Mouse (Mus musculus) layer of hippocampus, postnatal 36 days (tissue): ENCODE measurements around the gene Nob1. TPM values are rescaled to one million over a fixed set of nuclear protein-coding genes. Genes with fewer than 3 reads are reported as not detected.

ENCODE experiments used
- DNase-seq, 2 experiments: peaks; one replicate each; pipeline ENCODE4 v3.0.0; 2022
- total RNA-seq, 2 experiments: library from RNA; stranded (reverse); gene quantifications; 2 replicates each; pipeline ENCODE4 v1.2.3; 2021

The Nob1 gene
- total RNA-seq, 2 experiments from 2014 or later: 39.9 to 47.7 TPM

DNA sequence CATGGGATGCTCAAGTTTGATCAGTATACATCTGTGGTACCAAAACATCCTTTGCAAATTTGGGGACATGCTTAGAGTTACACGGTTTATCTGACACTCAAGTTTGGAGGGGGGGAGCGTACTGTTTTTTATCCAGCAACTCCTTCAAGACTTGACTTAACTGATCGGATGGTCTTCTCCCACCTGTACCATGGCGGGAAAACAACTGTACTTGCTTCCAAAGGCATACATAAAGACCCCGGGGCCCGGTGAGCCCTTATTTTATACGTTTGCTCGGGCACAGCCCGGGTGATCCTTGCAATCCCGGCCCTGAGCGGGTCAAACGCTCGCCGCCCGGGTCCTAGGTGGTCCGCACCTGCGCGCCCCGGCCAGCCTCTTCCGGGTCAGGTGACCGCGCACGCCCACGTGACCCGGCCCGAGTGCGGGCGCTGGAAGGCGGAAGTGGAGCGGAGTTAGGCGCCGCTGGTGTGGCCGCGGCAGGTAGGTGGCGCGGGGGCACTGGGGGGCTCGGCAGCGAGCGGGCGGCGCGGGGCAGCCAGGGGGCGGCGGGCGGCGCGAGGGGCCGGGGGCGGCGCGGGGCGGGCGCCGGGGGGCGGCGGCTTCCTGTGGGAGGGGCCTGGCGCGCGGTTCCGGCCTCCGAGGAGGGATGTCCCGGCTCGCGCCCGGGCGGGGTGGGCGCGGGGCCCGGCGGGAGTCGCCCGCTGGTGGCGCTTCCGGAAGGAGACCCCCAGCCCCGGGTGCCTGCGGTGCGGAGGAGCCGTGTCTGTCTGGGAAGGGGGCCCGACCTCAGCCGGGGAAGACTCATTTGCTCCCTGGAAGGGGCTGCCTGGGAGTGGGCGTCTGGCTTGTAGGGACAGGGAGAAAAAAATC is 11.3 kb upstream of the Nob1 start, which contains the start of gene Wwp2:
Gene Wwp2 (plus strand): TSS at position 404 of the 870 bp plus-strand sequence.
- peak; percentile 69 to 75 for DNase-seq

DNA sequence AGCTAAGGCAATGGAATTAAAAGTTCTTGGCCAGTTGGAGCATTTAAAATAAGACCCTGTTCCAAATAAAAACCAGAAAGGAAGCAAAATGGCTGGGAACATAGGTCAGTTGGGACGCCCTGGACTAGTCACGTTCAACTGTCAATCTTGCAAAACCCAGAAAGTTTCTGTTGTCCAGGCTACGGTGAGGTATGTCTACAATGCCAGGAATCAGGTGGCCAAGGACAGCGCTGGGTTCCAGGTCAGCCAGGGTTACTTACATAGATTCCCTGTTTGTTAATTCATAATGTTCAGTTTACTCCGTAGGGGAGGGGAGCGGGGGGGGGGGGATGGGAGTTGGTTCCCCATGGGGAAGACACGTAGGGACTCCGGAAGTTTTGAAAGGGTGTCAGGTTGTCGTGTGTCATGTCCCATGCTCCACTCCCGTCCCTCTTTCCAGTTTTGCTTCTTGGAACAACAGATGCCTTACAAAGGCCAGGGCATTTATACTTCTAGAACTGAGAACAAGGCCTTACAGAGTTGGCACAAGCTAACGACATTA is 10.6 kb upstream of the Nob1 start:
- DNase-seq: no peak

DNA sequence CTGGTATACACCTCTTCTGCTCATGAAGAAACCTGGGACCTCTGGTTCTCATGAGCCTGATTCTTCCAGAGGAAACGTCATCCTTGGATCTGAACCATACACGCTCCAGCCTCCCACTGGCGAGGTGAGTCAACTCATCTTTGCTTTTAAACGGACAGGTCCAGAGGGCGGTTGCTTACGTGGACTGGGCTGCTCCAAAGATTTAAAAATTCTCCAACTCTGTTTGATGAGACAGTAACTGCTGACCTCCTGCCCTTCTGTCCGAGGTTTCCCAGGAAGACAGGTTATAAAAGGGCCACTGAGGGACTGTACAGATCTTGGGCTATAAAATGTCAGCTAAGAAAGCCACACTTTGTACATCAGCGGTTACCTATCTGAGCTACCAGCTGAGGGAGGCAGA is 6.0 kb upstream of the Nob1 start:
- DNase-seq: no peak

DNA sequence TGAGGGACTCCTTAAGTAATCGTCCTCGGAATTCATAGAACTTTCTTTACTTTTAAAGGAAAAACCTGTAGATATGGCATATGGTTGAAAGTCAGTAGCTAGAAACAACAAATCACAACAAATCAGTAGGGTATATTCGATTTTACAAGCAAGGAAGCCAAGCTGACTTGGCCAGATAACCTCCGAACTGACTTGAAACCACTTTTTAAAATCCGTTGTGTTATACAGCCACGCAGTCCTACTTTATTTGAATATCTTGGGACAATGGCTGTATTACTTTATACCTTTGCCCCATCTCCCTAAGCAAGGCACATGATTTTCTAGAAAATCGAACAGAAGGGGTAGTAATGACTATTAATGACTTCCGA is 363 bp upstream of the Nob1 start:
- no peak for DNase-seq

DNA sequence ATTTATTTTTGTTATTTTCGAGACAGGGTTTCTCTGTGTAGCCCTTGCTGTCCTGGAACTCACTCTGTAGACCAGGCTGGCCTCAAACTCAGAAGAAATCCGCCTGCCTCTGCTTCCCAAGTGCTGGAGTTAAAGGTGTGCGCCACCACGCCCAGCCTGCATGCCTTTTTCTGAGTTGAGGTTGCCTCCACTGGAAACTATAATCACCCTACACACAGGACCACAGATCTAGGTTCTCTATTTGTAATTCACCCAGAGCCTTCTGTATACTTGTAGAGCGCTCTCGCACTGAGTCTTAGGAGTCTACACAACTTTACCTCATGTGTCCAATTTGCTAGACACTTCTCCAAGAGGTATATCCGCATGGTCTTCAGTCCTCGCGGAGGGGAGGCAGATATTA is 675 bp downstream of the Nob1 start:
- no peak for DNase-seq

DNA sequence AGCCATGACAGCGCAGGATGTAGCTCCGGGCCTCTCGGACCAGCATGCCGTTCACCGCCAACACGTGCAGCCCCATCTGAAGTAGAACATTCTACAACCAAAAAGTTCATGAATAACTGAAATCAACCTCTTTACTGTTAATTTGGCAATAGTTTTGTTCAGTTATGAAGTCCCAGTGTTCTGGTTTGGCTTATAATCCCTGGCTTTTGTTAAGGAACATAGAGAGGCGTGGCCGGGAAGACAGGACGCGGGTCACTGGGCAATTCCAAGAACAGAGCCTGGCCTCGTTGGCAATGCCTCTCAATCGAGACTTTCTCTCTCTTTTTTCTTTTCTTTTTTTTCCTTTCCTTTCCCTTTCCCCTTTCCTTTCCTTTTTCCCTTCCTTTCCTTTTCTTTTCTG is 7.8 kb downstream of the Nob1 start:
- DNase-seq: no peak

DNA sequence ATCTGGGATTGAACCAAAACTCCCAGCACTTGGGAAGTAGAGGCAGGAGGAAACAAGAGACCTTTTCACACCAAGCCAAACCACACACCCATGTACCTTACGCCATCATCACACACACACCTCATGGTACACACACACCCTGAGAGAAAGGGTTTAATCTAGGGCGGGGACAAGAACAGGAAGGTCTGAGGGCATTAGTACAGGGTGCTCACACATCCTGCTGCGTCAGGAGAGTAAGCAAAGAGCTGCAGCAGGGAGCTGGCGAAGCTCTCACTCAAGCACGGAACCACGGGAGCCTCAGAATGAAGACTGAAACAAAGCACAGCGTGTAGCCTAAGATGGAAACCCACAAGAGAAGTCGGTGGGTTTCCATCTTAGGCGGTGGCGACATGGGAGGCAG is 11.0 kb downstream of the Nob1 start:
- no peak for DNase-seq

DNA sequence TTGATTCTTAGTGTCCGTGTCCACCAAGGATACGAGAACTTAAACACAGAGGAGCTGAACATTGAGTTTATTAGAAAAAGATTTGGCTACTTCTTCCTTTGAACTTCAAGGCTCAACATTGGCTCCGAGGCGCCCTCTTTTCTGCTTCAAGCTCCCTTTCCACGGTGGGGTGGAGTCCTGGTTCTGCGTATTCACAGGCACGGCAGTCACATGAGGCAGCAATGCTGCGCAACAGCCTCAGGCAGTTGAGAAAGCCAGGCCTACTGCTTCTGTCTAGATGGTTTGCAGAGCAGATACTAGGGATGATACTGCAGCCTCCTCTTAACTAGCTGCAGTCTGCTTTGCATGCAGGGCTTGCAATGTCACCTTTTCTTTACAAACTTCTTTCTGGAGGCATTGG is 12.3 kb downstream of the Nob1 start:
- no peak for DNase-seq

DNA sequence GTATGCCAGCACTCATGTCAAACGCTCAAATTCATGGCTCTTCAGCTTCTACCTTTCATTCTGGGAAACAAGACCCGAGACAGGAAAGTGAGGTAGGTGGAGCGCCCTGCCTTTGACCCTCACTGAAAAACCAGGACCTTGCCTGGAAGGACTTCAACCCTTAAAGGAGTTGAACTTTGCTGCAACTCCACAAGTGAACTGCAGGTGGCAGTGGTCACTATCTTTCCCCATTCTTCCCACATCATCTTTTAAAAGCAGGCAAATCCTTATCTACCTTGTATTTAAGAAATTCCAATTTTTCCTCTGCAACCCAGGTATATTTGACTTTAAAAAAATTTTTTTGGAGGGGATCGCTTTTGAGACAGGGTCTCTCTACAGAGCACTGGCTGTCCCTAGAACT is 13.5 kb downstream of the Nob1 start:
- DNase-seq: no peak

DNA sequence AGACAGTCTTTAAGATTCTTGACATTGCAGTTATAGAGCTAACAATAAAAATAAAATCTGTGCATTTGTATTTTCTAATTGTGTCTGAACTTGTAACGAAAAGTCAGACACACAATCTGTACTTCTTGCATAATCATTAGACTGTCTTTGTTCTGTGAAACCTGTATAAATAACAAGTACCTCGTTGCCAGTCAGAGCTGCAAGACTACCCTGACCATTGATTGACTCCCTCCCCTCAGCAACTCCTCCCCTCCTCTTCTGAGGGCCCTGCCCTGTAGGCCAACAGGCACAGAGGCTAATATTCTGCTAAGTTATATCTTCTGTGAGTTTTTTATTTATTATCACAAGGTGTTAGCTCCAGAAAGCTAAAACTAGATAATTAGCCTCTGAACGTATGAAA is 18.9 kb downstream of the Nob1 start:
- DNase-seq: no peak

DNA sequence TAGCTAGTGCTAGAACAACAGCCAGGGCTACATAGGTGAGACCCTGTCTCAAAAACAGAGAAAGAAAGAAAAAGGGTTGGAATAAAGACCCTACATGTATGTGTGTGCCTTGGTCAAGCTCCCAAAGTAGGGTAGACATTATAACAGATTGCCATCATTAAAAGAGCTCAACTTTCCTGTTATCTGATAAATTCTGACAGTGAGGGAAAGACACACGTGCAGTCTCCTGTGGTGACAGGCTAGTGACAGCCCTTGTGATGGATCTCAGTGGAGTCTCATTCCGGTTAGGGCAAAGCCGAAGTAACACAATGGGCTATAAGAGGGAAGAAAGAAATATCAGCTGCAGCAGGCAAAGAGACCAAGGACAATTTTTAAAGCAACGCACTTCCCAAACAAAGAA is 20.8 kb downstream of the Nob1 start:
- no peak for DNase-seq

DNA sequence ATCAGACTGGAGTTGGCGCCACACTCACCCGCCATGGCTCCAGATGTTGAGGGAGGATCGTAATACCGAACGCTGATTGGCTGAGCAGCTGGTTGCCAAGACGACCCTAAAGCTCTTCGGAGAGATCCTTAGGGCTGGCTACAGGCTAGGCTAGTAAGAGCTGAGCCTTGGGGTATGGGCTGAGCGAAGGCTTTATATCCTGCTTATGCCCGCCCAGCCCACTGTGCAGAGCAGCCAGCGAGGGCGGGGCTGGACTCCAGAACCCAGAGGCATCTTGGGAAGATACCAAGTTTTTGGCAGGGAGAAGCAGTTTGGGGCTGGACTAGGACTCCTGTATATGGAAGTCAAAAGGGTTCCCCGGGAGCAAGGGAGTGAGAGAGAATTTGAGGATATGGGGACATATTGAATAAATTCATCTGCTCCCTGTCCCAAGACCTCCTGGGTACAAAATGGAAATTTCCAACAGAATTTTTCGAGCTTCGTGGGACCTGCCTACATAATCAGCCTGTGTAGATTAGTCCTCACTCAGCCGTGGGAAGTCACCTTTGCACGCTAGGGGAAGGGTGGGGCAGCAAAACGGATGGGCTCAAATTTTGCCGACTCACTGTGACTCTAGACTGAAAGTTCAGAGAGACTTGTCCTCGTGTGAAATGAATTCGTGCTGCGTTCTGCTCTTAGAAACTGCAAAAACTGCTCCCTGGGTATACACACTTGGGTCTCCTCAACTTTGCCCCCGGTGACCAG is 21.6 kb downstream of the Nob1 start, which contains the start of gene Nqo1:
Gene Nqo1 (minus strand): TSS at position 169 of the 744 bp plus-strand sequence.
- peak; percentile 28 to 48 for DNase-seq

DNA sequence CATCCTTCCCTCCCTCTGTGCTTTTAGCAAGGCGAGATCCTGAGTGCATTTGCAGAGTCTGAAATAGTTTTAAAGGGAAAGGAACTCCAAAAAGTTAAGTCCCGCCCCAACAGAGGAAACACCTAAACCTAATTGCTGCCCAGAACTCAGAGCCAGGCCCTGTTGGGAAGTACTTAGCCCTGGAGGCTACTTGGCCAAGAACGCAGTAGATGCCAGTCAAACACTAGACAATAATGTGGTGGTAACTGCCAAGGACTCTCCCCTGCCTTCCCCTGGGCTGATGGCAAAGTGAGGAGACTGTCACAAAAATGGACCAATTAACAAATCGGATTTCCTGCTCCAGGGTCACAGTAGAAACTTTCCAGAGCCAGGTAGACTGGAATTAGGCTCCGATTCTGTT is 23.0 kb downstream of the Nob1 start:
- DNase-seq: no peak

DNA sequence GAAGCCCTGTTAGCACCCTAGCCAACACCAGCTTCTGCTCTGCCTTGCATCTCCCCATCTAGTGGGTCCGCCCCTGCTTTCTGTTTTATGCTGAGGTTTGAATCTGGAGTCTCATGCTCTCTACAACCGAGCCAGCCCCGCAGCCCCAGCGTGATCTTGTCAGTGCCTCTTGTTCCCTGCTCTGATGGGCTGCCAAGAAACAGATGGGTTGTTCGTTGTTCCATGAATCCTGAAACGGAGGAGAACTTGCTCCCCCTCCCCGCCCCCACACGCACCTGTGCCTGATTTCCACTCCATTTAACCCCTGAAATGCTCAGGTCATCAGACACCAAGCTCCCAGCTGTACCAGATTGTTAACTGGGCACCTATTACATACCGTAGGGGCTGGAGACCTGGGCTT is 25.4 kb downstream of the Nob1 start:
- DNase-seq: peak; percentile 57 to 60

DNA sequence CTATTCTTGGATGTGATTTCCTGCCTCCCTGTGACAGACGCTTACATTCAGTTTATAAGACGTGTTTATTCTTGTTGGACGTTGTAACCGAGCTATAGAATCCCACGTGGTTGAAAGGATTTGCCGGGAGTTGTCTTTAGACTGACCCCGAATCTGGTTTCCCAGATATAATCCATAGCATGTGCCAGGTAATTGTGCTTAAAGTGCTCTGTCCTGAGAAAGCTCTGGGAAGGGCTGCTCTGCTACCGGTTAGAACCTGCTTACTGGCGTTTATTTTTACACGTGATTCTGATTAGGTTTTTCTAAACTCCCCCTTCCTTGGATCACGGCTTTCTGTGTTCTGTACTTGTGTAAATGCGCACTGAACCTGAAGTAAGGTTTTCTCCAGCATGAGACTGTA is 27.2 kb downstream of the Nob1 start:
- DNase-seq: no peak

DNA sequence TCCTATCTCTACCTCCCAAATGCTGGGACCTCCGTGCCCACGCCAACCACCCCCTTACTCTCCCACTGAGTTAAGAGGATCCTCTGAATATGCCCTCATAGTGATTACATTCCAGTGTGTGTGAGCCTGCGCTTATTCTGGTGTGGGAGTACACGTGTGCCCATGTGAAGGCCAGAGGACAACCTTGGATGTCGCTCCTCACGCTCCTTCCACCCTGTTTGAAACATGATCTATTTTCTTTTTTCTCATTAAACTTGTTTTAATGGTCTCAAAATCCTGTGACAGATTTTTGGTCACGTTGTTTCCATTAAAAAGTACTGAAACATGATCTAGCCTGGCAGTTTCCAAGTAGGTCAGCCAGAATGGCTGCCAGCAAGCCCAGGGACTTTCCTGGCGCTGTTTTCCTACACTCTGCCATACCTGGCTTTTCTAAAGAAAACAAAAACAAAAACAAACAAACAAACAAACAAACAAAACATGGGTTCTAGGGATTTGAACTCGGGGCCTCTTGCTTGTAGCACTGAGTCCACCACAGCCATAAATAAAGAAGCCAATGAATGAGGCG is 28.7 kb downstream of the Nob1 start:
- DNase-seq: no peak

DNA sequence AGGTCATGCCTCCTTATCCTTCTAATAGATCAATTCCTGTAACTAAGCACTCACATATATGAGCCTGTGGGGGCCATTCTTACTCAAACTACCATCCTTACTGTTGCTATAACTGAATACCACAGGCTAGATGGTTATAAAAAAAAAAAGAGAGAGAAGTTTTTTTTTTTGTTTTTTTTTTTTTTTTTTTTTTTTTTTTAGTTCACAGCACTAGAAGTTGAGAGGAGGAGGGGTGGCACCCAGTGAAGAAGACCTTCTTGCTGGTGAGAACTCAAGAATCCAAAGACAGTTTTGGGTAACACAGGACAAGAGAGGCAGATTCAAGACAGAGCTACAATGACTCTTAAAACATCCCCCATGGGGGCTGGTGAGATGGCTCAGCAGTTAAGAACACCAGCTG is 29.5 kb downstream of the Nob1 start:
- DNase-seq: no peak

DNA sequence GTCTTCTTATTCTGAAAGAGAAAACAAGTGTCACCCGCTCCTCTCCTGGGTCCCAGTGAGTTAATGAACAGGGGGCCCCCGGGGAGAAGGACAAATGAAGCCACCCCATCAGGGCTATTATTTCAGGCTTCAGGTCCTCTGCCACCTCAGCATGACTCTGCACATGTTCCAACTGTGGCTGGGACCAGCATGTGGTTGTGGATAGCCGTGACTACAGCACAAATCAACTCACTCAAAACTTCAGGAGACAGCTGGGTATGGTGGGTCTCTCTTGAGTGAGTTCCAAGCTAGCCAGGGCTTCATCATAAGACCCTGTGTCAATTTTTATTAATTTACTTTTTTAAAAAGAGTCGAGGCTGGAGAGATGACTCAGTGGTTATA is 33.7 kb downstream of the Nob1 start:
- no peak for DNase-seq

DNA sequence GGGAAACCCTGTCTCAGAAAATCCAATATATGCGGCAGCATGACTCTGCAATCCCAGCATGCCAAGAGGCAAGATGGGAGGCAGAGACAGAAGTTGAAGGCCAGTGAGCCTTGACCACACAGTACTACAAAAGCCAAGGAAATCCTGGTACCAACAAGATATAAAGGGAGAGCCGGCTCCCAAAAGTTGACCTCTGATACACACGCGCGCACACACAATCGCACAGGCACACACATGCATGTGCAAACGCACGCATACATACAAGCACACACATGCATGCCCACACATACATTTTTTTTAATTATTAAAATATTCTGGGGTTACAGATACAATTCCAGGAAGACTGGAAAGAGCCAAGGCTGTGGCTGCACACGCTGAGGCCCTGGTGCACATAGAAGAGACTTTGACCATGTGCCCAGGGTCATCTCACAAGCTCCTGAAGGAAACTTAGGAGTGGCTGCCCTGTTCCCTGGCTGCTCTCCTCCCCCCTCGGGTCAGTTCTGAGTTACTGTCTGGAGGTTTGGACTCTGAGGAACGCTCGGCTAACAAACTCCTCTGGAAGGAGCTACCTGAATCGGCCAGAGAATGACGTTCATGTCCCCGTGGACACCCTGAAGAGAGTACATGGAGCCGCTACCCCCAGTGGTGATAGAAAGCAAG is 34.2 kb downstream of the Nob1 start:
- no peak for DNase-seq

DNA sequence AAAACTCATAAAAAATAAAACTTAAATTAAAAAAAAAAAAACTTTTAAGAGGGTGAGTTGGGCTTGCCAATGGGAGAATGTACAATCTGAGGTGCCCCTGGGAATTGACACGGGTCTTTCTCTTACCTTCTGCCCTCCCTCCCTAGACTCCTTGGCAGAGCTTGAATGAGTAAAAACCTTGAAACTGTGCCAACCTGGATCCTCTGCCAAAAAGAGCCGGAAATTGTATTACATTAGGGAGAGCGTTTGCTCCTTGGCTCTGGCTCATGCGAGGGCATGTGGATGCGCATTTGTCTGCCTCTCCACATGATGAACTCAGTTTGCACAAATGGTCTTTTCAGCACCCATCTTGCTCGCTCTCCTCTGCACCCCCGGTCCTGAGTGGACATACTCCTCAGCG is 35.3 kb downstream of the Nob1 start:
- no peak for DNase-seq

DNA sequence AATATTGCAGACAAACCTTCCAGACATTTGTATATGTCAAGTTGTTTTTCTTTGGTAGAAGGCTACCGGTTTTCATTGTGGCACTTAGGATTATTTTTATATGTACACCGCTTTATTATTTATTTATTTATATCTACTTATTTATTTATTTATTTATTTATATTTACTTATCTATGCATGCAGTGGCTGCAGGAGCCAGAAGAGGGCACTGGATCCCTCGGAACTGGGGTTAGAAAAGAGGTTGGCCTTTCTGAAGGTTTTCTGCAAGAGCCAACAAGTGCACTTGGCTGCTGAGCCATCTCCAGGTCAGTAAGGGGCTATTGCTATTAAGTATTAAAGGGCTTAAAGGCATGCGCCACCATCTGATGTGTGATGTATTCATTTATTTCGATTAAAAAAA is 37.0 kb downstream of the Nob1 start:
- DNase-seq: no peak

DNA sequence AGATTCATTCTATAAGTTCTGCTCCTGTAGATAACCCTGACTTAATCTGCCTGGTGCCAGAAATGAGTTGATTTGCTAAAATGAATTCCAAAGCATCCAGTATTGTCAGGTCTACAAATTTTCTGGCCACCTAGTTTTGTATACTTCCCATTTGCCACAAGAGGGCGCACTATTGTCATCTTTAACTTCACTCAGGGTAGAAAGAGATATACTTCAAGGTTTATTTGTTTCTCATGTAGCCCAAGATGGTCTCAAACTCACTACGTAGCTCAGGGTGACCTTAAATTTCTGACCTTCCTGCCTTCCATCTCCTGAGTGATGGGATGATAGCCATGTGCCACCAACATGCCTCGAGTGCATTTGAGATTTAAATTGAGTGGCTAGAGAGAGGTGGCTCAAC is 38.2 kb downstream of the Nob1 start:
- DNase-seq: no peak

DNA sequence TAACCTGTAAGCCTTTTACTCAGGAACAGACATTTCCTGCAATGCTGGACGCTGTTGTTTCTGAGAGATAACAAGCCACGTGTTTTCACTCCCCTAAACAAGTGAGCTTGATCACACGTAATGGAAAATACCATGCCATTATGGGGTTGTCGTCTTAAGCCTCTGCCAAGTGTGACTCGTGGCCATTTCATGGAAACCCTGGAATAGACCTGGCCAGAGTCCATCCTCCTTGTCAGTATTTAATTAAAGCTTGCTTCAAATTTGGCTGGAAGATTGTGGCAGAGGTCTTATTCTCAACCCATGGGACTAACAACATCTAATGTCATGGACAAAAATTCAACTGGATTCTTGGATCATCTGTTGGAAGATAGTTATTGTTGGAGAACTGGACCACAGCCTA is 38.7 kb downstream of the Nob1 start:
- DNase-seq: no peak
